Mouse (Mus musculus): ENCODE data around the gene Nck2. TPM values are rescaled to one million over a fixed set of nuclear protein-coding genes. Genes with fewer than 3 reads are reported as not detected.

Gene Nck2
- polyA plus RNA-seq, 2 experiments, result 8.4 to 9.0 TPM

- 87% methylated on average over 5 of the region's 5 CpGs for WGBS (ENCODE audit: insufficient replicate concordance)
- DNase-seq (ENCODE audit: low read depth in 3 of 3, low spot score in 3 of 3) (no peak), ATAC-seq (ENCODE audit: insufficient read depth) (no peak)
- Histone ChIP-seq H3K36me3 (replicated peaks; ENCODE audit: control insufficient read depth, insufficient read depth, low read depth) (no peaks in the 10 kb centered on the region), H3K4me2 (ENCODE audit: low read depth) (no peak overlapping the region), H3K9ac (replicated peaks) (no peak overlapping the region), H3K27ac (no peak overlapping the region), H3K4me1 (replicated peaks; ENCODE audit: control insufficient read depth in 2 of 2, insufficient read depth in 2 of 2, low read length in 1 of 2) (peaks cover 11 to 39% of the 10 kb centered on the region in 2 experiments), H3K4me3 (ENCODE audit: insufficient read depth in 1 of 2, low read depth in 2 of 2, low read length in 2 of 2) (no peak overlapping the region), H3K27me3 (ENCODE audit: control insufficient read depth, insufficient read depth, low read length) (no peaks in the 10 kb centered on the region), H3K9me3 (ENCODE audit: control insufficient read depth, low read length) (no peaks in the 10 kb centered on the region)
- TF ChIP-seq EP300 (IDR thresholded peaks at IDR 0.05; ENCODE audit: low read depth) (no peak), CTCF (IDR thresholded peaks at IDR 0.05; ENCODE audit: low read depth) (no peak)
These were observed 16.1 kb downstream of the Nck2 start for GRCm38 (mm10) chr1:43460468-43460867.

- H3K36me3 ChIP-seq (replicated peaks; ENCODE audit: control insufficient read depth, insufficient read depth, low read depth), result no peaks in the 10 kb centered on the region
- no peak for DNase-seq (ENCODE audit: low read depth in 3 of 3, low spot score in 3 of 3)
- H3K9me3 ChIP-seq (ENCODE audit: control insufficient read depth, low read length), result no peaks in the 10 kb centered on the region
- H3K9ac ChIP-seq (replicated peaks), result no peak overlapping the region
- WGBS (ENCODE audit: insufficient replicate concordance), result 40% methylated on average over 4 of the region's 4 CpGs
- no peak overlapping the region for H3K27ac ChIP-seq
- H3K4me3 ChIP-seq (ENCODE audit: insufficient read depth in 1 of 2, low read depth in 2 of 2, low read length in 2 of 2), result no peak overlapping the region
- no peak for ATAC-seq (ENCODE audit: insufficient read depth)
- no peaks in the 10 kb centered on the region for H3K27me3 ChIP-seq (ENCODE audit: control insufficient read depth, insufficient read depth, low read length)
- TF ChIP-seq CTCF (IDR thresholded peaks at IDR 0.05; ENCODE audit: low read depth) (no peak), EP300 (IDR thresholded peaks at IDR 0.05; ENCODE audit: low read depth) (no peak)
- no peak overlapping the region for H3K4me2 ChIP-seq (ENCODE audit: low read depth)
- H3K4me1 ChIP-seq (replicated peaks; ENCODE audit: control insufficient read depth in 2 of 2, insufficient read depth in 2 of 2, low read length in 1 of 2), result peaks cover 8 to 34% of the 10 kb centered on the region in 2 experiments
These were observed 18.3 kb downstream of the Nck2 start for GRCm38 (mm10) chr1:43462666-43463065.

GRCm38 (mm10) chr1:43463941-43464682, 19.7 kb downstream of the Nck2 start:
- no peak overlapping the region for H3K9ac ChIP-seq (replicated peaks)
- no peak overlapping the region for H3K4me3 ChIP-seq (ENCODE audit: insufficient read depth in 1 of 2, low read depth in 2 of 2, low read length in 2 of 2)
- no peaks in the 10 kb centered on the region for H3K36me3 ChIP-seq (replicated peaks; ENCODE audit: control insufficient read depth, insufficient read depth, low read depth)
- H3K4me2 ChIP-seq (ENCODE audit: low read depth), result no peak overlapping the region
- H3K27me3 ChIP-seq (ENCODE audit: control insufficient read depth, insufficient read depth, low read length), result no peaks in the 10 kb centered on the region
- TF ChIP-seq CTCF (IDR thresholded peaks at IDR 0.05; ENCODE audit: low read depth) (no peak), EP300 (IDR thresholded peaks at IDR 0.05; ENCODE audit: low read depth) (no peak)
- DNase-seq (ENCODE audit: low read depth in 3 of 3, low spot score in 3 of 3) (no peak), ATAC-seq (ENCODE audit: insufficient read depth) (no peak)
- H3K4me1 ChIP-seq (replicated peaks; ENCODE audit: control insufficient read depth in 2 of 2, insufficient read depth in 2 of 2, low read length in 1 of 2), result peaks cover 8 to 37% of the 10 kb centered on the region in 2 experiments
- 66% methylated on average over 11 of the region's 11 CpGs for WGBS (ENCODE audit: insufficient replicate concordance)
- H3K27ac ChIP-seq, result no peak overlapping the region
- no peaks in the 10 kb centered on the region for H3K9me3 ChIP-seq (ENCODE audit: control insufficient read depth, low read length)

GRCm38 (mm10) chr1:43464976-43465375, 20.6 kb downstream of the Nck2 start:
- no peak overlapping the region; the same call in 1 of the 2 replicates for H3K27ac ChIP-seq
- H3K27me3 ChIP-seq (ENCODE audit: control insufficient read depth, insufficient read depth, low read length), result no peaks in the 10 kb centered on the region
- TF ChIP-seq CTCF (IDR thresholded peaks at IDR 0.05; ENCODE audit: low read depth) (no peak), EP300 (IDR thresholded peaks at IDR 0.05; ENCODE audit: low read depth) (no peak)
- no peak for DNase-seq (ENCODE audit: low read depth in 3 of 3, low spot score in 3 of 3)
- no peaks in the 10 kb centered on the region for H3K9me3 ChIP-seq (ENCODE audit: control insufficient read depth, low read length)
- peaks cover 8 to 37% of the 10 kb centered on the region in 2 experiments for H3K4me1 ChIP-seq (replicated peaks; ENCODE audit: control insufficient read depth in 2 of 2, insufficient read depth in 2 of 2, low read length in 1 of 2)
- ATAC-seq (ENCODE audit: insufficient read depth), result no peak
- no peak overlapping the region for H3K4me2 ChIP-seq (ENCODE audit: low read depth)
- H3K9ac ChIP-seq (replicated peaks), result no peak overlapping the region
- H3K36me3 ChIP-seq (replicated peaks; ENCODE audit: control insufficient read depth, insufficient read depth, low read depth), result no peaks in the 10 kb centered on the region
- H3K4me3 ChIP-seq (ENCODE audit: insufficient read depth in 1 of 2, low read depth in 2 of 2, low read length in 2 of 2), result no peak overlapping the region

GRCm38 (mm10) chr1:43465957-43466624, 21.7 kb downstream of the Nck2 start:
- no peak for ATAC-seq (ENCODE audit: insufficient read depth)
- Histone ChIP-seq H3K36me3 (replicated peaks; ENCODE audit: control insufficient read depth, insufficient read depth, low read depth) (no peaks in the 10 kb centered on the region), H3K9ac (replicated peaks) (no peak overlapping the region), H3K27me3 (ENCODE audit: control insufficient read depth, insufficient read depth, low read length) (no peaks in the 10 kb centered on the region), H3K4me3 (ENCODE audit: insufficient read depth in 1 of 2, low read depth in 2 of 2, low read length in 2 of 2) (no peak overlapping the region), H3K4me1 (replicated peaks; ENCODE audit: control insufficient read depth in 2 of 2, insufficient read depth in 2 of 2, low read length in 1 of 2) (peaks cover 8 to 39% of the 10 kb centered on the region in 2 experiments), H3K4me2 (ENCODE audit: low read depth) (no peak overlapping the region), H3K27ac (no peak overlapping the region), H3K9me3 (ENCODE audit: control insufficient read depth, low read length) (no peaks in the 10 kb centered on the region)
- no peak for DNase-seq (ENCODE audit: low read depth in 3 of 3, low spot score in 3 of 3)
- WGBS (ENCODE audit: insufficient replicate concordance), result 64% methylated on average over 9 of the region's 9 CpGs
- TF ChIP-seq CTCF (IDR thresholded peaks at IDR 0.05; ENCODE audit: low read depth), result no peak
- no peak for TF ChIP-seq EP300 (IDR thresholded peaks at IDR 0.05; ENCODE audit: low read depth)
